Mouse (Mus musculus) liver, embryonic 11.5 days (tissue): ENCODE measurements around the gene Ubap1. TPM values are rescaled to one million over a fixed set of nuclear protein-coding genes. Genes with fewer than 3 reads are reported as not detected.
A peak's percentile ranks its signal among the peaks of the same experiment; 100 is the strongest.

Experiments used
- ATAC-seq: fragments of 200-750 bp; cut with Nextera tagmentation; replicated peaks from 2 replicates; pipeline ENCODE4 v1.8.0; 2017; ENCODE audit warnings: moderate number of reproducible peaks, mild to moderate bottlenecking, moderate TSS enrichment, moderate library complexity; ENCODE audit not compliant: low FRiP score
- DNase-seq: peaks from one replicate; pipeline ENCODE4 v3.0.0-alpha.2; 2017; ENCODE audit warnings: low spot score
- H3K27ac ChIP-seq: fragments of 300-500 bp; sonication (generic); 2 replicates; pipeline ENCODE4 v1.5.1; 2014; ENCODE audit warnings: mild to moderate bottlenecking, low read depth, low read length, control low read depth
- H3K27me3 ChIP-seq: fragments of 300-500 bp; sonication (generic); replicated peaks from 2 replicates; pipeline ENCODE4 v1.6.1; 2014; ENCODE audit warnings: low read length, mixed read lengths; ENCODE audit not compliant: control insufficient read depth, insufficient read depth
- H3K36me3 ChIP-seq: fragments of 300-500 bp; sonication (generic); 2 replicates; pipeline ENCODE4 v1.6.1; 2014; ENCODE audit warnings: mild to moderate bottlenecking, low read length, moderate library complexity, mixed read lengths; ENCODE audit not compliant: control insufficient read depth, insufficient read depth
- H3K4me1 ChIP-seq: fragments of 300-500 bp; sonication (generic); replicated peaks from 2 replicates; pipeline ENCODE4 v1.6.1; 2014; ENCODE audit warnings: low read length, mixed read lengths; ENCODE audit not compliant: control insufficient read depth, insufficient read depth
- H3K4me2 ChIP-seq: fragments of 300-500 bp; sonication (generic); 2 replicates; pipeline ENCODE4 v1.6.1; 2014; ENCODE audit warnings: mild to moderate bottlenecking, control low read depth, moderate library complexity
- H3K4me3 ChIP-seq: fragments of 300-500 bp; sonication (generic); 2 replicates; pipeline ENCODE4 v1.5.1; 2014; ENCODE audit warnings: low read depth, low read length, control low read depth
- H3K9ac ChIP-seq: fragments of 300-500 bp; sonication (generic); 2 replicates; pipeline ENCODE4 v1.6.1; 2014; ENCODE audit warnings: low read depth, low read length, control low read depth
- H3K9me3 ChIP-seq: fragments of 300-500 bp; sonication (generic); 2 replicates; pipeline ENCODE4 v1.6.1; 2016; ENCODE audit warnings: low read length, inconsistent platforms, mixed read lengths; ENCODE audit not compliant: control insufficient read depth
- WGBS: fragments of 180-500 bp; shearing (Covaris S2); extraction: QIAGEN DNeasy Blood & Tissue Kit; methylation state at CpG from one replicate; pipeline ENCODE4 v1.1.7; 2014; 5-methylcytosine and 5-hydroxymethylcytosine counted together
- polyA plus RNA-seq: library from polyadenylated mRNA; unstranded; fragments of >200 nt; fragmentation: Nextera tagmentation; extraction: Ambion mirVana; gene quantifications from 2 replicates; pipeline ENCODE4 v1.2.1, GENCODE M21; 2014

Gene Ubap1
- polyA plus RNA-seq, 1 experiment from 2014 or later, result 37.1 TPM

GRCm38 (mm10) chr4:41340912-41341550 lies 7.8 kb upstream of the Ubap1 start:
- DNase-seq, result no peak
- H3K4me3 ChIP-seq, result no peak overlapping the region
- no peak overlapping the region for H3K9ac ChIP-seq
- ATAC-seq, result no peak
- no peaks in the 10 kb centered on the region for H3K36me3 ChIP-seq
- no peaks in the 10 kb centered on the region for H3K27me3 ChIP-seq
- H3K9me3 ChIP-seq, result no peaks in the 10 kb centered on the region
- H3K4me1 ChIP-seq, result peaks cover 4% of the 10 kb centered on the region
- H3K4me2 ChIP-seq, result no peak overlapping the region
- 82% methylated on average over 11 of the region's 11 CpGs for WGBS
- no peak overlapping the region for H3K27ac ChIP-seq

DNA sequence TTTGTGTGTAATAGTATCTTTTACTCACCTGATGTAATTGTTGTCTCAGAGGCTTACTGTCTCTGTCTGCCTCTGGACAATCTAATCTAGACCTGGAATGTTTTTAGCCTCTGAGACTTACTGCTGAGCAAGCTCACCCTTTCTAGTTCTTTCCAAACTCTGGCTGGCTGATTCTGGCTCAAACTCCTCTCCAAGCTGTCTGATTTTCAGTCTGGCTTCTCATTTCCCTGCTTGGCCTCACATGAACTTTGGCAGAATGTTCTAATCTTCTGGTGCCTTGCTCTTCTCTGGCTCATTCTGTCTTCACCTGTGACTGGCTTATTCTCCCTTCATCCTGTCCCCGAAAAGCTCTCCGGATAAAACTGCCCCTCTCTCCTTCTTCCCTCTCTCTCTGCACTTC lies 2.8 kb upstream of the Ubap1 start:
- ATAC-seq, result no peak
- 60% methylated on average over 2 of the region's 2 CpGs for WGBS
- Histone ChIP-seq H3K9me3 (no peaks in the 10 kb centered on the region), H3K36me3 (no peaks in the 10 kb centered on the region), H3K9ac (no peak overlapping the region), H3K27ac (no peak overlapping the region), H3K4me1 (peaks cover 10% of the 10 kb centered on the region; the same call in 1 of the 2 replicates), H3K27me3 (no peaks in the 10 kb centered on the region), H3K4me3 (no peak overlapping the region), H3K4me2 (no peak overlapping the region)
- DNase-seq, result no peak

DNA sequence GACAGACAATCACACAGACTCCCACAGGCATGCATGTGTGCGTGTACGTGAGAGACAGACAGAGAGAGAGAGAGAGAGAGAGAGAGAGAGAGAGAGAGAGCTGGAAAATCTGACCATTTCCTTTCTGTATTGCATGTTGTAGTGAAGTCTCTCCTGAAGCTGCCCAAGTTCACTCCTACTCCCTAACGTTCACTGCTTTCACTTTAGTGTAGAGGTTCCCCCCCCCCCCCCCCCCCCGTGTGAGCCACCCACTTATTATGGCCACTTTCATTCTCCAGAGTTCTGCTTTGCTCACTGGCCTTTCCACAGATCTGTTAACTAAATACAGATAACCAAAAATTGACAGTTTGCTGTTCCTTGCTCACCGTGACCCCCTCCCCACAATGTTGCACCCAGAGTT lies 957 bp upstream of the Ubap1 start:
- H3K4me3 ChIP-seq, result peak overlapping the region; percentile 94
- H3K9me3 ChIP-seq, result no peaks in the 10 kb centered on the region
- H3K4me1 ChIP-seq, result peaks cover 12% of the 10 kb centered on the region; the same call in 1 of the 2 replicates
- peak overlapping the region; percentile 34; the same call in 1 of the 2 replicates for H3K9ac ChIP-seq
- H3K36me3 ChIP-seq, result peaks cover 3% of the 10 kb centered on the region; the same call in 1 of the 2 replicates
- no peak for DNase-seq
- WGBS, result 28% methylated on average over 5 of the region's 5 CpGs
- peak overlapping the region; percentile 32; the same call in 1 of the 2 replicates for H3K27ac ChIP-seq
- H3K27me3 ChIP-seq, result no peaks in the 10 kb centered on the region
- ATAC-seq, result no peak
- H3K4me2 ChIP-seq, result peak overlapping the region; percentile 87

GRCm38 (mm10) chr4:41349199-41349591 lies 399 bp downstream of the Ubap1 start:
- under 1% methylated on average over 27 of the region's 28 CpGs for whole genome bisulfite sequencing
- peak overlapping the region; percentile 87 for H3K4me2 ChIP-seq
- peak overlapping the region; percentile 84 for H3K27ac ChIP-seq
- no peaks in the 10 kb centered on the region for H3K27me3 ChIP-seq
- ATAC-seq, result peak; percentile 55
- H3K4me3 ChIP-seq, result peak overlapping the region; percentile 94
- no peaks in the 10 kb centered on the region for H3K9me3 ChIP-seq
- peak; percentile 71 for DNase-seq
- H3K4me1 ChIP-seq, result peaks cover 13% of the 10 kb centered on the region; the same call in 1 of the 2 replicates
- H3K9ac ChIP-seq, result peak overlapping the region; percentile 86
- H3K36me3 ChIP-seq, result peaks cover 6% of the 10 kb centered on the region; the same call in 1 of the 2 replicates

DNA sequence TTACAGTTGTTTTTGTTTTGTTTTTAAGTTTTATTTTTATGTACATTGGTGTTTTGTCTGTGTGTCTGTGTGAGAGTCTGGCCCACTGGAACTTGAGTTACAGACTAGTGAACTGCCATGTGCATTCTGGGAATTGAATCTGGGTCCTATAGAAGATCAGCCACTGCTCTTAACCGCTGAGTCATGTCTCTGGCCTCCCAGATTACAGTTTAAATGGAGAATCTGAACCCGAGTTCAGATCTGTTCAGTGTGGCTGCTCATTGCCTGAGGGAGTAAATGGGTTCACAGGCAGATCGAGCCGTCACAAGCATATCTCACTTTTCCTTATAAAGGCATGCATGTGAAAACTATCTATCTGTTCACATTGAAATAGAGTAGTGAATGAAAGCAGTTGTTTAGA lies 4.0 kb downstream of the Ubap1 start:
- no peak overlapping the region for H3K4me3 ChIP-seq
- WGBS, result 69% methylated on average over 4 of the region's 4 CpGs
- H3K4me2 ChIP-seq, result no peak overlapping the region
- DNase-seq (no peak), ATAC-seq (no peak)
- no peak overlapping the region for H3K27ac ChIP-seq
- no peaks in the 10 kb centered on the region for H3K9me3 ChIP-seq
- peaks cover 10% of the 10 kb centered on the region; the same call in 1 of the 2 replicates for H3K4me1 ChIP-seq
- no peaks in the 10 kb centered on the region for H3K27me3 ChIP-seq
- peaks cover 11% of the 10 kb centered on the region; the same call in 1 of the 2 replicates for H3K36me3 ChIP-seq
- H3K9ac ChIP-seq, result no peak overlapping the region

DNA sequence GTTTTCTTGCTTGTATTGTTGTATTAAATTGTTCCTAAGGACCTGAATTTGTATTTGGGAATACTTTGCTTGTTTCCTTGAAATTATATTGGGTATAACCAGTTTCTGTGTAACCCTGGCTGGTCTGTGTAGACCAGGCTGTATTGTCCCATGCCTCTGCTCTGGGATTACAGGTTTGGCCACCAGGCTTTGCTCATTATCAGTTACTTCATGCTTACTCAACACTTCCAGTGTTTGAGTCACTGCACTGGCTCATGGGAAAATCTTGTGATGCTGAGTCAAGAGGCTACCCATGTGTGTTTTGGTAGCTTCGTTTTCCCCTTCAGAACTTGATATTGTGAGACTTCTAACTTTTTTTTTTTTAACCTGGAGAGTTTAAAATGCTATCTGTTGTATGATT lies 4.5 kb downstream of the Ubap1 start:
- Histone ChIP-seq H3K36me3 (peaks cover 11% of the 10 kb centered on the region; the same call in 1 of the 2 replicates), H3K9ac (no peak overlapping the region), H3K4me2 (no peak overlapping the region), H3K27me3 (no peaks in the 10 kb centered on the region), H3K4me3 (no peak overlapping the region), H3K27ac (no peak overlapping the region), H3K9me3 (no peaks in the 10 kb centered on the region), H3K4me1 (peaks cover 7% of the 10 kb centered on the region; the same call in 1 of the 2 replicates)
- DNase-seq (no peak), ATAC-seq (no peak)
- 93% methylated on average over 1 of the region's 1 CpGs for WGBS

GRCm38 (mm10) chr4:41357154-41357553 lies 8.4 kb downstream of the Ubap1 start:
- DNase-seq (no peak), ATAC-seq (no peak)
- H3K9me3 ChIP-seq, result no peaks in the 10 kb centered on the region
- no peak overlapping the region for H3K4me2 ChIP-seq
- H3K4me3 ChIP-seq, result no peak overlapping the region
- 87% methylated on average over 2 of the region's 2 CpGs for WGBS
- no peak overlapping the region for H3K9ac ChIP-seq
- no peaks in the 10 kb centered on the region for H3K27me3 ChIP-seq
- peaks cover 3% of the 10 kb centered on the region; the same call in 1 of the 2 replicates for H3K4me1 ChIP-seq
- H3K36me3 ChIP-seq, result peaks cover 16% of the 10 kb centered on the region; the same call in 1 of the 2 replicates
- no peak overlapping the region for H3K27ac ChIP-seq

DNA sequence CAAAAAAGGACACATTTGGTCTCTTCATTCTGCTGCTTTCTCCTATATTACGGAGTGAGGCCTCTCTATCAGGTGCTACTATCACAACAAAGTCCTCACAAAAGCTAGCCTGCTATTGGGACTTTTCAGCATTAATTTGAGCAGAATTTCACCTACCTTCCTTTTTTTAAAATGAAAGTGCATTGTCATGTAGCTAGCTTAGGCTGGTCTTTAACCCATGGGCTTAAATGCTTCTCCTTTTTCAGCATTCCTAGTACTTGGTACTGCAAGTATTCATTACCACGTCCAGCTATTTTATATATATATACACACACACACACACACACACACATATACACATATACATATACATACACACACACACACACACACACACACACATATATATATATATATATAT lies 9.9 kb downstream of the Ubap1 start:
- no peak for DNase-seq
- Histone ChIP-seq H3K9ac (no peak overlapping the region), H3K4me2 (no peak overlapping the region), H3K4me3 (no peak overlapping the region), H3K4me1 (no peaks in the 10 kb centered on the region), H3K27me3 (no peaks in the 10 kb centered on the region), H3K9me3 (no peaks in the 10 kb centered on the region), H3K36me3 (peaks cover 10% of the 10 kb centered on the region; the same call in 1 of the 2 replicates), H3K27ac (no peak overlapping the region)
- WGBS, result 87% methylated on average over 2 of the region's 2 CpGs
- ATAC-seq, result no peak

GRCm38 (mm10) chr4:41359358-41359757 lies 10.6 kb downstream of the Ubap1 start:
- no peak overlapping the region for H3K27ac ChIP-seq
- no peak overlapping the region for H3K9ac ChIP-seq
- DNase-seq (no peak), ATAC-seq (no peak)
- no peaks in the 10 kb centered on the region for H3K9me3 ChIP-seq
- H3K27me3 ChIP-seq, result no peaks in the 10 kb centered on the region
- H3K4me3 ChIP-seq, result no peak overlapping the region
- H3K4me1 ChIP-seq, result no peaks in the 10 kb centered on the region
- WGBS, result 90% methylated on average over 7 of the region's 7 CpGs
- peaks cover 10% of the 10 kb centered on the region; the same call in 1 of the 2 replicates for H3K36me3 ChIP-seq
- H3K4me2 ChIP-seq, result no peak overlapping the region
